Mouse (Mus musculus) thymus, postnatal 36 days (tissue): ENCODE results near the gene Uqcc1.
"Not testable (repeated sequence)": the region's sequence is repeated elsewhere in the genome, so short reads cannot be mapped to it uniquely, and the experiment has no call there.

Source experiments
- DNase-seq, 2 experiments: peaks; one replicate each; pipeline ENCODE4 v3.0.0; 2022; ENCODE audit warnings: mixed read lengths in 2 of 2

Uqcc1 gene

DNA sequence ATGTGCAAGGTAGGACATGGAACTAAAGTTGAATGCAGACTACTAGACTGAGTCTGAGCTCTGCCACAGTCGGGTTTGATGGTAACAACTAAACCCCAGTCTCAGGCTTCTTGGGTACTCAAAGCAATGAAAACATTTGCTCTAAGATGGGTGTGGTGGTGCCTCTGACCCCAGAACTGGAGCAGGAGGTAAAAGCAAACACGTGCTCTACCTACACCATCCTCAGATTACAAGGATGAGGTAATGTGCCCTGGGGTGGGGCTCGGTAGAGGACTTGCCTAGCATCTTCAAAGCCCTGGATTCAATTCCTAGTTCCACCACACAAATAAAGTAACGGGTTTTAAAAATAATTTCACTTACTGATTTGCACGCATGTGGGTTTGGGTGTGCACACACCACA, 77.6 kb downstream of the Uqcc1 start:
- no peak for DNase-seq

DNA sequence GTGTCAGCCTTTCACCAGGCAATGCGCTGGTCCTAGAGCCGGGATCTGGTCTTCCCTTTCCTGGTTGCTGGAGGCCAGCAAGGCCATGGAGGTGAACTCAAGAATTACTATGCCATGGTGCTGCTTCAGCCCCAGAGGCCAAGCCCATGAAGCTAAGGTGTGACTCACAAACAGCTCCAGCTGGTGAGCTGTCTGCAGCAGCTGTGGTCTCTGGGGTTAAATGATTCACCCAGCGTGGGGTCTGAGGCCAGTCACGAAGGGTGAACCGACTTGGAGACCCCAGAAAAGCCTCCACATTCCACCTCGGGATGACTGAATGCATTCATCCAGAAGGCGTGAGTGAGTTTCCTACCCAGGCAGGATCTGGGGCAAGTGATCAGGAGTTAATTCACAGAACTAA, 80.0 kb downstream of the Uqcc1 start:
- DNase-seq, result no peak

DNA sequence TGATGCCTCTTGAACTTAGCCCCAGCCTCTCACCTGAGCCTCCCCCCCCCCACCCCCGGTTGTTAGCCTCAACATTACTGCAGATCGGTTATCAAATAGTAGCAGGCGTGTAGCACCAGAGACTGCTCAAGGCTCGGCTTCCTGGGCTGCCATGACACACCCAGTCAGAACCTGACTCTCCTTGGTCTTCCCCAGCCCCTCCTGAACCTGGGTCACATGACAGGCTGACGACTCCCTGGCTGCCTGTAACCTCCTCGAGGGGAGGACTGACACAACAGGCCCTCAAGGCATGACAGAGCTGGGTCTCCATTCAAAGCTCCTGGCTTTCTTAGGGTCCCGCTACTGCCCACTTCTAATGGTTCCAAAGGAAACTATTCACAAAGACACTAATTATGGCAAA, 80.6 kb downstream of the Uqcc1 start:
- DNase-seq, result no peak

DNA sequence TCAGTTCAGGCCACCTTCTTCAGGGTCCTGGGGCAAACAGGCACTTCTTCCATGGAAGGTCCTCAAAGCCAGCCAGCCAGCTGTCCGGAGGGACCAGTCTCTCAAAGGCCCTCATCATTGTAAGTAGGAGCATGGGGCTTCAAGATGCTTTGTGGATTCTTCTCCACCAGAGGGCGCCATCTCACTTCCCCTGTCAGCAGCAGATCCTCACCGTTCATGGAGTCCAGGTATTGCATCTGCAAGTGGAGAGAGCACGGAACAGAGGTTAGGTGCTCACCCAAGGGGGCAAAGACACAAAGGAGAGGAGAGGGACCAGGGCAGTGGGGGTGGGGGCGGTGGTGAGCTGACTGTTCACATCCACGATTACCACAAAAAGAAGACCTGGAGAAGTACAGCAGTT, 81.8 kb downstream of the Uqcc1 start:
- DNase-seq, result peak; percentile 65 to 71

DNA sequence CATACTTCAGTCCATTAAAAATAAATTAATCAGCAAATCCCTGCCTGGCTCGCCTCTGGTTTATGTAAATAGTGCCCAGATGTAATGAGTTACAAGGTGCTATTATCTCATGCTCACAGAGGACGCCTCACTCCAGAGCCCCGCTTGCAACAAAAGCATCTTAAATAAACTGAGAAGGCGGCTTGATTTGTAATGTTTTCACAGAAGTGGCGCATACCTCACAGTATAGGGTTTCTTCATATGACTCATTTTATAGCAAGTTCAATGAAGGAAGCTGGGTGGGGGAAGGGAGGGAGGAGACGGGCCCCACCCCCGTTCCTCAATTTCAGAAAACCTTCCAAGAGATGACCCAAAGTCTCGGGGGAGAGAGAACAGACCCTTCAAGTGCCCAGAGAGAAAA, 83.2 kb downstream of the Uqcc1 start:
- DNase-seq, result no peak

DNA sequence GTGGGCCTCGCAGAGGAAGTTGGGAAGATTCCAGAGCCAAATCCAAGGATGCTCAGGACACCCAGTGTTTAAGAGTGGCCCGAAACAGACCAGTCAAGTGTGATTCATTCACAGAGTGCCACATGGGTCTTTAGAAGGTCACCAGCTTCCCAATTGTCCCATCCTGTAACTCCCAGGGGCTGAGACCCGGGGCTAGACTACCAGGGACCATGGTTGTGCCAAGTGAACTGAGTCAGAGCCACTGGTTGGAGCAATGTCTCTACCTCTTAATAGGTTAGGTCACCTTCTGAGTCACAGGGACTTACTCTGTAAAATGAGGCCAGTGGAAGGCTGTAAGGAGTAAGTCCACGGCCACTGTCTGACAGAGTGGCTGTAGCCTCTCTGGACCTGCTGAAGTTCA, 91.1 kb downstream of the Uqcc1 start:
- no peak for DNase-seq

DNA sequence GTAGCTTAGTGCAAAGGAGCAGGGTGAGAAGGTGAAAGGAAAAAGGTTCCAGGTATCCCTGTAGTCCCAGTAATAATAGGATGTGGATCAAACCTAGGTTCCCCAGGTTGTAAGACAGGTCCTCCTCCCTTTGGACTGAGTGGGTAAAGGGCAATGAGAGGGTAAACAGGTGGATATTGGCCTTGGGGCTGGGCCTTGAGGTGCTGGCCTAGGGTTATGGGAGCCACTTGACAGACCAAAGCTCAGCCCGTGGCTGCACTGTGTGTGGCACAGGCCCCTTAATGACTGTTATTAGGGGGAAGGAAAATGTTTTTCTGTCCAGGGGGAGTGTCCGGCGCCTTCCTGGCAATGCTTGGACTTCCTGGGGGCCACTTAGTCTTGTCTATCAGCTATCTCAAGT, 92.1 kb downstream of the Uqcc1 start:
- no peak for DNase-seq

DNA sequence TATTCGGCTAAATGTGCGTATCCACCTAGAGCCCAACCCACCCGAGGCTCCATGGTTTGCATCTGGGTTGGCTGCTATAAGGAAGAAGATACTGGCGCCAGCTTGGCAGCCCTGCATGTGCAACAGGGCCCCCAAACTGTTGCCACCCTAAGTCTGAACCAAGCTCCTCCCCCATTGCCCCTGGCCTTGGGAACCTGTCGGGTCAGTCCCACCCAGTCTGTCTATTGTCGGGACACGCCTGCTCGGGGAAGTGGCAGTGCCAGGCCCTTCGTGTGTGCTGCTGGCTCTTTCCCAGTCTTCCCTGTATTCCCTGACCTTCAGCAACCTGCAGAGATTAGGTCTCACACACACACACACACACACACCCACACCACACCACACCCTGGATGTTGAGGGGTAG, 95.4 kb downstream of the Uqcc1 start, which contains the start of gene Fam83c:
Fam83c (minus strand) TSS at position 123 of the 400 bp plus-strand sequence.
- DNase-seq, result no peak

DNA sequence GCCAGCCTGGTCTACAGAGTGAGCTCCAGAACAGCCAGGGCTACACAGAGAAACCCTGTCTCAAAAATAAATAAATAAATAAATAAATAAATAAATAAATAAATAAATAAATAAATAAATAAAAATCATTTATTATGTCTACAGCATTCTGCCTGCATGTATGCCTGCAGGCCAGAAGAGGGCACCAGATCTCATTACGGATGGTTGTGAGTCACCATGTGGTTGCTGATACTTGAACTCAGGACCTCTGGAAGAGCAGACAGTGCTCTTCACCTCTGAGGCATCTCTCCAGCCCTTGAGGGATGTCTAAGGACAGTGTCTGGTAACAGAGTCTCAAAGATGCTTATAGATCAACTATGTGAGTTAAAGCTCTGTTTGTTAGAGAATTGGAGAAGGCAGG, 98.0 kb downstream of the Uqcc1 start:
- DNase-seq, result not testable (repeated sequence)

DNA sequence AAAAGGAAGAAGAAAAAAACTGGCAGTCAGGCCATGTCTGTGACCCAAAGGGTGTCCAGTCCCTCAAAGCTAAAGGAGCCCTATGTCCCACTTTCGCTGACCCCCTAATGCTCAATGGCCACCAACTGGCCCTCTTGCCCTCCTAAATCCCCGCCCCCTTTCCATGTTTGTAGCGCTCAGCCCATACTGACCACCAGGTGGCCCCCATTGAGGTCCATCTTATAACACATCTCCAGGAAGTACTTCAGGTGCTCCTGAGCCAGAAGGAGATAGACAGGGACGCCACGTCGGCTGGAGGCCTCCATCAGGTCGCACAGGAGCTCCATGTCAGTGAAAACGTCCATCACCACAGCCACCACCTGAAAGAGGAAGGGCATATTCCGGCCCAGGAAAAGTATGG, 98.8 kb downstream of the Uqcc1 start:
- DNase-seq, result no peak

DNA sequence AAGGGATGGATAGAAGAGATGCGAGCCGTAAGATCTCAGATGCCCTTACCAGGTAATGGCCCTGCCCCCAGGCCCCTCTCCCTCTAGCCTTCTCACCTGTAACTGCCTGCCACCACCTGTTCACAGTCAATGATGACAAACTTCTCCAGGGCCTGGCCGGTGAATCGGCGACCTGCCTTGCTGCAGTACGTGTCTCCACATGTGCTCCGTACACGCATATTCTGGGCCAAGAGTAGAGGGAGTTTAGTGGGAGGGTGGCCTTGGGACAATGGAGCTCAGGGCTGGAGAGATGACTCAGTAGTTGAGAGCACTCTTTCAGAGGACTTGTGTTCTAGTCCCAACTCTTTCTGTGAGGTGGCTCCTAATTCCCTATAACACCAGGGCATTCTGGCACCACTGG, 99.3 kb downstream of the Uqcc1 start:
- no peak for DNase-seq

DNA sequence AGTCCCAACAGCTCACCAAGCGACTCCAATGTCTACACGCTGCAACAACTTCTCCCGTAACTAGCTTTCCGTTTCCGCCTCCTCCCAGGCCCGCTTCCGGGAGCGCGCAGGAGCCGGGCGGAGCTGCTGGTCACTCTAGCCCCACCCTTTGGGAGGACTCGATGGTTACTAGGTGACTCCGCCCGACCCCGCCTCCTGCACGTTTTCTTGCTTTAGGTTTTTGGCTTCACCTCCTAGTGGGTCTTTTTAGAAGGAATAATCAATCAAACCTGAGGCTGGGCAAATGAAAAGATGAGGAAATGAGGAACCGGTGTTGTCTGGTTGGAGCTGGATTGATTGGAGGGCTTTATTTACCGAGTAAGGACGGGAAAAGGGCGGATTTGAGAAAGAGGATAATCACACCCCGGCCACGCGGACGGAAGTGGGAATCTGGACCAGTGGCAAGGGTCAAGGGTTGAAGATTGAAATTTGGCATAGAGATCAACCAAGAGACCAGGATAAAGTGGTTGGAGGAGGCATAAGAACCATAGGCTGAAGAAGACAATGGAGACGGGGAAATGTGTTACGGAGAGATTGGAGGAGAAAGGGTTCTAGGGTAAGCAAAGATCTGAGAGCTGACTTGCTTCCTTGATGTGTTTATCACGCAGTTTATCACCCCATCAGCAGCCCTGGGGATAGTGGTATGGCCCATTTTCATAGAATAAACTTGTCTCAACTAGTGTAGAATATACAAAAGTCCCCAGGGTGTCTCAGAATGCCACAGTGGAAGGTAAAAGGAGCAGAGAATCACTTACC, 103.3 kb downstream of the Uqcc1 start, which contains the start of gene Eif6:
Eif6 (minus strand) TSS at position 296 of the 795 bp plus-strand sequence.
- peak; percentile 81 to 87 for DNase-seq

DNA sequence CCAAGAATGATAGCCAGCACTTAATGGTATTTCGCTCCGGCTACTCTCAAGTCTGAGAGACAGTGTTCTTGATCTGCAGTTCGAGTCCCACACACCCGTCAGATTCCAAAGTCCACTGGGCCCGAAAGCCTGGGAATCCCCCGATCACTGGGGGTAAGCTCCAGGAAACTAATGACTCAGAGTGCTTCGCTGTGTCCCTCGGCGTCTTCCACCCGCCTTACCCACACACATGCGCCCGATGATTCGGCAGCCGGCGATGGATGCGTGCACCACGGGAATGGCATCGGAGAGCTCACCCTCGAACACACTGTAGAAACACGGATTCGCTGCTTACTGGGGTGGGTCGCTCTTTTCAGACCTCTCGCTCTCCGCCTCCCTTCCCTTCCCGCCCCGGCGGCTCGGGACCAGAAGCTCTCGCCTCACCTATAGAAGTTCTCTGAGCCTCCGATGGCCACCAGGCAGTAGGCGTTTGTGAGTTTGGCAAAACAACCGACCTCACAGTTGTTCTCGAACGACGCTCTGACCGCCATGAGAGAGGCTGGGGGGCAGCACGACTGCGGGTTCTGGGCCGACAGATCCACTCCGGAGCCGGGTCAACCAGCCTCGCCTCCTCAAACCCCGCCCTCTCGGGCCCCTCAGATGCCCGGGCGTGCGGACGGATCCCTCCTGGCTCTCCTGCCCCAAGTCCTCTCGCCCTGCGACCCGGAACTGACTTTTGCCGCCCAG, 104.0 kb downstream of the Uqcc1 start:
- no peak for DNase-seq

DNA sequence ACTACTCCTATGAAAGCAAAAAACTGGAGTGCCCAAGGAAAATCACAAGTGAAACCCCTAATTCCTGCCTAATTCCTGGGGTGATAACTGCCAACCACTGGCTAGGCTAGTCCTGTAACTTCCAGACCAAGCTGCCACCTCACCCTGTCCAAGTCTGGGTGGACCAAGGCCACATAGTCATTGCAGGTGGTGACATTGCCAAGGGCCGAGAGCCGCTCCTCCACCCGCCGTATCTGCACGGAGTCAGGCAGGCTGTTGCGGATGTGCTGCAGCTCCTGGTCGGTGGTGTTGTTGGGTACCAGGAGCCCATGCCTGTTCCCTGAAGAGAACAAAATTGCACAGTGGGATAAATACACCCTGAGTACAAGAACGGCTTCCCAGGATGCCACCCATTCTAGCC, 106.4 kb downstream of the Uqcc1 start:
- no peak for DNase-seq

DNA sequence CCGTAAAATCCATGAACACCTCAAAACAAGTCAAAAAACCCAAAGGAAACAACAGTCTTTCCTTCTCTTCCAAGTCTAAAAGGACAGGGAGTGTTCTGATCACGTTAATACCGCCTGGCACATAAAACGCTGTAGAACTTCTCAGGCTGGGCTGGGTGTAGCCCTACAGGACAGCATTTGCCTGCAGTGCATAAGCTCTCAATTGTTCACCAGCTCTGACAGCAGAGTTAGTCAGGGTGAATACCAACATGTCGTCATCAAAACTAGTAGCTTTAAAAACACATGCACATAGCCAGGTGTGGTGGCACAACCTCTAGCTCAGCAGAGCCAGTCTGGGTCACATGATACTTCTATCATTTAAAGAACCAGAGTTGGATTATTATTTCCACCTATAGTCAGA, 109.3 kb downstream of the Uqcc1 start:
- DNase-seq, result no peak

DNA sequence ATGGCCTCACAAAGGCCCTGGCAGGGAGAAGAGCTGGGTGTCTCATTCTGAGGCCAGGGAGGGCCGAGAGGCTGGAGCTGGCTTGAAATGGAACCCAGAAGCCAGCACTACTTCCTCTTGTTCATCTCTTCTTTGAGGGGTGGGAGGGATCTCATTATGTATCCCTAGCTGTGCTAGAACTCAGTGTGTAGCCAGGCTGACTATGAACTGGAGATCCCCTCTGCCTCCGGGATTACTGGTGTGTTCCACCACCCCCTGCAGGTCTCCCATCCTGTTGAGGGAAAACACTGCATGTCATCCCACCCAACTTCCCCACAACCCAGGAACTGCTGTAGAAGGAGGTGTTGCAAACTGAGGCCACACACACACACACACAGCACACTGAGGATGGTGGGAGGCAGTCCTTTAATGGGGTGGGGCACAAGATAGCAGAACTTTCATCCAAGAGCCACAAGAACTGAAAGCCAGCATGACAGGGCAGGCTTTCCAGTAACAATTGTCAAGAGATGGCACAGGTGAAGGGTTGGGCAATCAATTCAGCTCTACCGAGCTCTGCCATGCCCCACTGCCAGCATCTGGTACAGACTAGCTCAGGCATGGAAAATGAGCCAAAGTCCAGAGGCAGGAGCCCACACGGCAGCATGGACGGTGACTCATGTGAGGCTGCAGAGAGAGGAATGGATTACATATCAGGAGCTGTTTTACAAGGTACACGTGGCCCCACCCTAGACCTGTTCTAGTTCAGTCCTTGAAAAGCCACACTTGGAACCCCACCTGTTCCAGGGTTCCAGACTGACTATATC, 110.5 kb downstream of the Uqcc1 start:
- DNase-seq, result no peak

DNA sequence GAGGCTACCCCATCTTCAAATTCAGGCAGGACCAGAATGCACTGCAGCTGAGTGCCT, 110.9 kb downstream of the Uqcc1 start, which contains the start of gene BC029722:
BC029722 (minus strand) TSS at position 35 of the 57 bp plus-strand sequence.
- no peak for DNase-seq

DNA sequence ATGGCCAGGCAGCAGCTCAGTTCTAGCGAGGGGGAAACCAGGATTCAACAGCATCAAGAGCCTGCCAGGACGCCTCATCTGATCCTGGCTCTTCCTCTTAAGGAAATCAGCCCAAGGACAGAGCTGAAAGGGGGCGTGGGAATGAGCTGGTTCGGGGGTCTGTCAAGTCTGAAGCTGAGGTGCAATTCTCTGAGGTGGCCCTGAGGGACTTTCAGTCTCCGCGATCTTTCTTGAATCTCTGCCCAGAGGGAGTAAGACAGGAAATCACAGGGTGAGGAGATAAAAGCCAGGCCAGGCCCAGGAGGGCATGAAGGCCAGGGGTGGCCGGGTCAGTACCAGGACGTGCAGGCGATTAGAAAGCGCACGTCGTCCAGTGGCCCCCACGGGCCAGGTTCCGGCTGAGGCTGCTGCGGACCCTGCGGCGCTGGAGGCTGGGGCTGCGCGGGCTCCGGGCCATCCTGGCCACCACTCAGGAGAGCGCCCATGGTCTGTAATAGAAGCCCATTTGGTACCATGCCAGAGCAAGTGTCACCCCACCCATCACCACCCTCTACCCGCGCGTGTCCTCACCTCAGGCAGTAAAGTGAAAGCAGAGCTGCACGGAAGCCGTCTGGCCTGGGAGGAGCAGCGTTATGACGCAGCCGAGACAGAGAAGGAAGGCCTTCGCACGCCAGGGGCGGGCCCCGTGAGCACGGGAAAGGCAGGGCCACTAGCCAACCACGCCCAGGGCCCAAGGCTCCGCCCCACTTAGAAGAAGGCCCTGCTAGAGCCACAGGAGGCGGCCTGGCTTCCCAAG, 111.3 kb downstream of the Uqcc1 start:
- peak; percentile 93 to 95 for DNase-seq

DNA sequence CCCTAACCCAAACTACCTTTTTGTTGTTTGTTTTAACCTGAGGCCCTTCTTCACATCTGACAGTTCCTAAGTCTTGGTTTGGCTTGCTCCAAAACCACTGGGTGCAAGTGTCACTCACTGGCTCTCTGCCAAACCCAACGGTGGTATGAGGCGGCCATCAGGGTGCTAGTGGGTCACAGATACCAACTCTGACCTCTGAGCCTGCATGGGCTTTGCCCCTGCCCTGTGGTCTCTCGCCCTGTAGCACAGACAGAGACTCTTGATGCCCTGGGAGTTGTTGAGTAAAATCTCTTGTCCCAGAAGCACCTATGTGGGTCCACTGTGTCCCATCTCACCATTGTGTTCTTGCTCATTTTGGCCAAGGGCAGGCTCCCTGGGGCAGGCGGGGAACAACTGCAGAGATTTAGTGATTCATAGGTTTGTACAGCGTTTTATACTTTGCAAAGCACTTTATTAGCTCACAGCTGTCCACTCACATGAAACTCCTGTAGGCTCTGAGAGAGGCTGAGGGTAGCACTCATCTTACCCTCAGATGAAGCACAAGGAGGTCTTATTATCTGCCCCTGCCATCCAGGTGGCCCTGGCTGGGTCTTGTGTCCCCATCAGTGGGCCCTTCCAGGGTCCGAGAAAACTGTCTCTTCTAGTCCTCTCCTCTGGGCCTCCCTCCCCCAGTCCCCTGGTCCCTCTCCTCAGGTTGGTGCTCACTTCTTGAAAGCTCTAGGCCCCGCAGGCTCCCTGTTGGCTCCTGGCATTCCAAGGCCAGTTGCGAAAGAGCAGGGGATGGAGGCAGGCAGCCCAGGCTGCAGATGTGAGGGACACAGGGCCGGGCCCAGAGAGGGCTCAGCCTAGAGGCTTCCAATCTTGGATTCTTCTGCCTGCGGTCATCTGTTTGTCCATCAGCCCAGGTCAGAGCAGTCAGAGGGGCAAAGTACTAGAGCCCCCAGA, 112.5 kb downstream of the Uqcc1 start:
- DNase-seq, result no peak

DNA sequence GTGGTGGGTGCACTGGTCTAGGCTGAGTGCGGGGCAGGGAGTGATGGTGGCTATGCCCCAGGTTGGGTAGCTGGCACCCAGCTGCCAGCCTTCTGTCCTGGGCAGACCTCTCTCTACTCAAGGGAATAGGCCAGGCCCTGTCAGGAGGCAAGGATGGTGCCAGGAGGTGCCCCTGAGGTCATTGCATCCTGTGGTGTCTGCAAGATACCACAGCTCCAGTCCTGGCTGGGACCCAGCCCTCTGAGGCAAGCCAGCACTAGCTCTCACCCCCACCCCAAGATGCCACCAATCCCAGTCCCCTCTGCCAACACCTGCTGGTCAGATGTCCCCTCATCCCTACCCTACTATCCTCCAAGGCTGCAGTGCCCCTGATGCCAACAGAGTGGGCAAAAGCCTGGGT, 113.9 kb downstream of the Uqcc1 start:
- no peak for DNase-seq

DNA sequence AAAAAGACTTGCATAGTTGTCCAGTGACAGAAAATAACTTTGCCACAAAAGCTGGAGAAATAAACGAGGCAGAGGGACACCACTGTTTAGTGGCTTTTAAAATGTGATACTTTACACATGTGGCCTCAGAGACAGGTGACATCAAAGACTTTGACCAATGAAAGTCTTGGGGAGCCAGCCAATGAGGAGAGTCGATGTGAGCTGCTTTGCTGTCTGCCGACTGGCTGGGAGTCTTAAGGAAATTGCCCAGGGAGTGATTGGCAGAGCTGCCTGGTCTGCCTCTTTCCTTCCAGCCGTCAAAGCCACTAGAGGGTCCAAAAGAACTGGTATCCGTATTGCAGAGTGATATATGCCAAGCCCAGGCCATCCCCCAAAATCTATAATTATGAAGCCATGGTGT, 115.3 kb downstream of the Uqcc1 start:
- DNase-seq, result no peak

DNA sequence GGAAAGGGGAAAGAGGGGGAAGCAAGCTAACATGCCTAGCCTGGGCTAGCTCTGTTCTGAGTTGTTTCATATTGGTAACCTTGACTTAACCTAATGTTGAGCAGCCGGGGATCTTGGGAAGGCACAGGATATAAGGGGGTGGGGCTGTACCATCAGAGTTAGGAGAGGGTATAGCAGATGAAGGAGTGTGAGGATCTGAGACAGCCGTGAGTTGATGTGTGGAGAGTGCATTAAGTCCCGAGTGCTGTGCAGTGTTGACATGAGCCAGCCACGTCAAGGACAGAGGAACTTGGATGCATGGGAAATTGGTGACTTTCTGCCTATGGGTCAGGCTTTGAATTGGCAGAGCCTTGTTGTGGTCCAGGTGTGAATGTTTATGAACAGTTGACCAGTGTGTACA, 117.5 kb downstream of the Uqcc1 start:
- DNase-seq, result no peak
